In genomic region chr5:121009406-121009805, GRCm38 (mm10) we compare ENCODE assay signal across 9 mouse cellular contexts. TPM values are rescaled to one million over a fixed set of nuclear protein-coding genes. Genes with fewer than 3 reads are reported as not detected.
DNase-seq lines count a peak whose midpoint lies in the region; ATAC-seq and TF ChIP-seq lines count a peak whose summit lies in the region.
"Had no signal": no experiment of that assay in that cellular context is flagged by ENCODE, and none has a peak within 500 bp of the region (broad histone marks: within the 10 kb centered on the region; RNA-seq: fewer than 3 reads in every experiment).

No protein-coding gene starts in this region.

- H3K9me3 ChIP-seq in forebrain, embryonic 11.5 days (ENCODE audit: control insufficient read depth, low read length), result no peaks in the 10 kb centered on the region
- no peaks in the 10 kb centered on the region for H3K9me3 ChIP-seq in hindbrain, embryonic 16.5 days (ENCODE audit: control insufficient read depth, low read length)
- no peaks in the 10 kb centered on the region for H3K9me3 ChIP-seq in limb, embryonic 14.5 days (ENCODE audit: control insufficient read depth, low read length)

- peak; percentile 7 for DNase-seq in kidney, adult 9 months
- no peak for DNase-seq in kidney, adult 11 months
- DNase-seq in brain, embryonic 14.5 days (ENCODE audit: low read depth), result peak; percentile 74
- peak; percentile 88 for DNase-seq in forebrain, embryonic 11.5 days (ENCODE audit: low spot score)
- peak; percentile 51 for DNase-seq in limb, embryonic 14.5 days (ENCODE audit: low spot score)
- peak; percentile 9 for DNase-seq in naive thymus-derived CD4-positive, alpha-beta T cell, adult 2 months (ENCODE audit: low read depth)
- peak; percentile 26 for DNase-seq in thymus, postnatal 25 days

- TF ChIP-seq POLR2A in brain, embryonic 14.5 days (IDR thresholded peaks at IDR 0.05; ENCODE audit: borderline replicate concordance, extremely low read depth, insufficient read depth, insufficient read length, poor library complexity, severe bottlenecking), result no peak
- no peak for TF ChIP-seq POLR2A in limb, embryonic 14.5 days (IDR thresholded peaks at IDR 0.05; ENCODE audit: borderline replicate concordance, extremely low read depth, insufficient read depth, insufficient read length)

- no peak for TF ChIP-seq CTCF in brain, embryonic 14.5 days (IDR thresholded peaks at IDR 0.05; ENCODE audit: borderline replicate concordance, extremely low read depth, insufficient read depth, insufficient read length)

- H3K4me3 ChIP-seq in forebrain, embryonic 11.5 days (ENCODE audit: low read depth, low read length), result no peak overlapping the region
- peak overlapping the region; percentile 49 for H3K4me3 ChIP-seq in hindbrain, embryonic 16.5 days (ENCODE audit: low read length)
- no peak overlapping the region for H3K4me3 ChIP-seq in limb, embryonic 14.5 days (replicated peaks; ENCODE audit: low read length)

- no peaks in the 10 kb centered on the region for H3K36me3 ChIP-seq in forebrain, embryonic 11.5 days (ENCODE audit: control insufficient read depth, insufficient read depth, low read length)
- H3K36me3 ChIP-seq in hindbrain, embryonic 16.5 days (ENCODE audit: control insufficient read depth, insufficient read depth, low read length), result no peaks in the 10 kb centered on the region
- no peaks in the 10 kb centered on the region for H3K36me3 ChIP-seq in limb, embryonic 14.5 days (ENCODE audit: control insufficient read depth, insufficient read depth, low read length)

- H3K27ac ChIP-seq in forebrain, embryonic 11.5 days (ENCODE audit: low read depth, low read length), result no peak overlapping the region
- H3K27ac ChIP-seq in hindbrain, embryonic 16.5 days (ENCODE audit: low read depth, low read length), result peak overlapping the region; percentile 82
- no peak overlapping the region for H3K27ac ChIP-seq in limb, embryonic 14.5 days (replicated peaks; ENCODE audit: low read depth, low read length)
- H3K27ac ChIP-seq: macrophage had no signal

- H3K9ac ChIP-seq in forebrain, embryonic 11.5 days (ENCODE audit: low read length), result no peak overlapping the region
- peak overlapping the region; percentile 66 for H3K9ac ChIP-seq in hindbrain, embryonic 16.5 days (ENCODE audit: low read depth, low read length)
- H3K9ac ChIP-seq in limb, embryonic 14.5 days (ENCODE audit: low read depth, low read length, severe bottlenecking), result no peak overlapping the region

- 0 out of 2 replicates have a peak, but pooled peaks cover 2% of the 10 kb centered on the region for H3K27me3 ChIP-seq in forebrain, embryonic 11.5 days (ENCODE audit: control insufficient read depth, insufficient read depth, low read length)
- H3K27me3 ChIP-seq in hindbrain, embryonic 16.5 days (replicated peaks; ENCODE audit: control insufficient read depth, insufficient read depth, low read length), result no peaks in the 10 kb centered on the region
- peaks cover 5% of the 10 kb centered on the region; the same call in 1 of the 2 replicates for H3K27me3 ChIP-seq in limb, embryonic 14.5 days (ENCODE audit: control insufficient read depth, insufficient read depth, low read length)

- peak overlapping the region; percentile 43 for H3K4me2 ChIP-seq in forebrain, embryonic 11.5 days (ENCODE audit: low read depth, low read length, severe bottlenecking)
- peak overlapping the region; percentile 65 for H3K4me2 ChIP-seq in hindbrain, embryonic 16.5 days (ENCODE audit: low read length)
- H3K4me2 ChIP-seq in limb, embryonic 14.5 days (replicated peaks; ENCODE audit: low read depth, low read length, severe bottlenecking), result no peak overlapping the region

- WGBS in forebrain, embryonic 11.5 days, result 0% methylated on average over 19 of the region's 19 CpGs
- WGBS in hindbrain, embryonic 16.5 days, result 0% methylated on average over 17 of the region's 19 CpGs
- under 1% methylated on average over 19 of the region's 19 CpGs for WGBS in limb, embryonic 14.5 days

- no peak for ATAC-seq in forebrain, embryonic 11.5 days (replicated peaks; ENCODE audit: low FRiP score)
- ATAC-seq in hindbrain, embryonic 16.5 days, result peak; percentile 77
- ATAC-seq in limb, embryonic 14.5 days (ENCODE audit: low FRiP score, low read depth), result no peak

- H3K4me1 ChIP-seq in forebrain, embryonic 11.5 days (replicated peaks; ENCODE audit: control insufficient read depth, insufficient read depth, low read length), result peaks cover 5% of the 10 kb centered on the region; the same call in 1 of the 2 replicates
- H3K4me1 ChIP-seq in hindbrain, embryonic 16.5 days (ENCODE audit: control insufficient read depth, insufficient read depth, low read depth, low read length), result peaks cover 20% of the 10 kb centered on the region
- H3K4me1 ChIP-seq in limb, embryonic 14.5 days (ENCODE audit: control insufficient read depth, insufficient read depth, low read length), result no peaks in the 10 kb centered on the region

RNA-seq across cellular contexts. Expression of gene Rph3a, which starts 0.5 kb away (rescaled TPM):
- polyA plus RNA-seq in brain, embryonic 14.5 days (2012; rRNA removed), result 21.8 and 31.1 TPM in 2 replicates
- 2.1 and 2.2 TPM in 2 replicates for polyA plus RNA-seq in forebrain, embryonic 11.5 days (2014; fragmentation: Nextera tagmentation; extraction: Ambion mirVana)
- polyA plus RNA-seq in hindbrain, embryonic 16.5 days (2015; fragmentation: Nextera tagmentation; extraction: Ambion mirVana), result 35.2 and 35.7 TPM in 2 replicates
- polyA plus RNA-seq in limb, embryonic 14.5 days (2012; rRNA removed), result 0.10 and 0.17 TPM in 2 replicates
- polyA plus RNA-seq in limb, embryonic 14.5 days (2014; fragmentation: Nextera tagmentation; extraction: Ambion mirVana), result not detected in 2 replicates
- polyA plus RNA-seq: macrophage had no signal
